Mouse (Mus musculus): ENCODE data around the gene Scn7a. TPM values are rescaled to one million over a fixed set of nuclear protein-coding genes. Genes with fewer than 3 reads are reported as not detected.
A peak's percentile ranks its signal among the peaks of the same experiment; 100 is the strongest.

Gene Scn7a
- total RNA-seq (2021), result under 1 TPM; 0.63 to 0.74 TPM

DNA sequence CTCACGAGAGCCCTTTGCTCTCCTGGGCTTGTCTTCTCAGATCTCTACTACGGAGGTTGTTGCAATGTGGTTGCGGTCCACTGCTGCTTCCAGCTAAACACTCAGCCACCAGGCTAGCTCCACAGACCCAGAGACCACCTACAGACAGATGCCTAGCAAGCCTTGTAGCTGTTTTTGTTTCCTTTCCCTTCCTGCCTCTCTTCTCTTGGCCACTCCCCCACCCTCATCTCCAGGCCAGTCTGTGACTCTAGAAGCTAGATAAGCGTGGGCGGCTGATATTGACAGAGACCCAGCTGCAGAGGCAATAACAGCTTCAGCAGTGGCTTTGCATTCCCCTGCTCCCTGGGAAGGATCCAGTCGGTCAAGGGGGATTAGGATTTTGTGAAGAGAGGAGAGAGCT, at the start of gene Scn7a:
Gene Scn7a, minus strand, starts transcription at position 150 of the 400 bp plus-strand sequence.
- no peak for DNase-seq (ENCODE audit: extremely low spot score in 1 of 2, low spot score in 1 of 2)

DNA sequence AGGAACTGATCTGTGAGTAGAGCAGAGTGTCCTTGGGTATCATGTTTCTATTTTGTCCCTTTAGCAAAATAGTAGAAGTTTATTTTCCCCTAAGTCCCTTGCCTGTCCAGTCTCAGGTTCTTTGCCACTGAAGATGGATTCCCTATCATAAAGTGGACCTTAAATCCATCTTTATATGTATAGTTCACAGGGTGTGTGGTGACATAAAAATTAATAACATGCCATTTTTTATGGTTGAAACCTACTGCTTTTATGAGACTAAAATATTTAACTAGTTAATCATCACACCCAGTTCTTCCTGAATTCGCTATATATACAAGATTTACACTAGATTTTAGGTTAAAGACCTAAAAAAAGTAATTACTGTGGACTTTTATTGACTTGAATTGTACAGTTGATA, 43.0 kb upstream of the Scn7a start:
- DNase-seq (ENCODE audit: extremely low spot score in 1 of 2, low spot score in 1 of 2), result no peak

DNA sequence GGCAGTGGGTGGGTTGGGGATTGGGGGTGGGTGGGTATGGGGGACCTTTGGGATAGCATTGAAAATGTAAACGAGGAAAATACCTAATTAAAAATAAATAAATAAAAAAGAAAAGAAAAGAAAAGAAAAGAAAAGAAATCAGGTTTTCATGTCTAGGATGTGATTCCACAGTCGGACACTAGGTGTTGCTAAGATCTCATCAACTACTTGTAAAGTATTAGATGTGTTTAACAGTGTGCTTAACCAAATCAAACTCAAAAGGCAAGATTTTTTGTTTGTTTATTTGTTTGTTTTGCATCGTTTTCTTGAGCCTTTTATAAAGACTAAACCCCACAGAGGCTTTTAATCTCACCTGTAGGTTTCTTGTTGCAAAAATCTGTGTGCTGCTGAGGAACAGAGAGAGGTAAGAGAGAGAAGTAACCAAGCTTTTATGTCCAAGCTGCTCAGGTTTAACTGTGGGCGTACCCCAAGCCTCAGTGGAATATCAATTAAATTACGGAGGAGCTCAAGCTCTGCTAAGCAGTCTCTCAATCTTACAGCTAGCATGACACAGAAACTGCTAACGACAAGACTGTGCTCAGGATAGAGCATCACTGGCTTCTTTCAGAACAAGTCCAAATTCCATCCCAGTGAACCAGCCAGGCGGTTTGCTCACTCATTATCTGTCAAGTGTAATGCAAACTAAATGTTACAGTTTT, 35.3 kb upstream of the Scn7a start:
- DNase-seq (ENCODE audit: extremely low spot score in 1 of 2, low spot score in 1 of 2), result peak in 1 of 2 experiments; percentile 17

- peak in 1 of 2 experiments; percentile 29 for DNase-seq (ENCODE audit: extremely low spot score in 1 of 2, low spot score in 1 of 2)
These were observed 15.0 kb upstream of the Scn7a start for GRCm38 (mm10) chr2:66799676-66800249.

GRCm38 (mm10) chr2:66797493-66797892, 12.8 kb upstream of the Scn7a start:
- no peak for DNase-seq (ENCODE audit: extremely low spot score in 1 of 2, low spot score in 1 of 2)

GRCm38 (mm10) chr2:66791629-66792028, 6.9 kb upstream of the Scn7a start:
- DNase-seq (ENCODE audit: extremely low spot score in 1 of 2, low spot score in 1 of 2), result no peak

DNA sequence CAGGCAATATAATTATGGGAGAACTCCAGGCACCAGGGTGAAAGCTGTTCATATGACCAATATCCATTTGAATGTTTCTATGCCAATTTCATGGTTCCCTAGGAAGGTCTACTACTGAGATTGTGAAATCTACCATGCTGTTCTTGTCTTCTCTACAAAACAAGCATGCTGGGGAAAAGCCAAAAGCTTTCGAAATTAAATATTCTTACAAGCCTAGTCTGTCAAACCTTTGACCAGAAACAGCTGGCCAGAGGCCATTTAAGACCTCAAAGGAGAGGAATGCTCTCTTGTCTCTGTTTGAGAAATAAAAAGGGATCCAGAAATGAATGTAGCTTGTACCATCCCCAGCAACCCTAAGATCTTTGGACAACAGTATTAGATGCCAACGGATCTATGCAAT, 3.8 kb downstream of the Scn7a start:
- DNase-seq (ENCODE audit: extremely low spot score in 1 of 2, low spot score in 1 of 2), result no peak

GRCm38 (mm10) chr2:66767980-66768379, 16.7 kb downstream of the Scn7a start:
- DNase-seq (ENCODE audit: extremely low spot score in 1 of 2, low spot score in 1 of 2), result no peak

- no peak for DNase-seq (ENCODE audit: extremely low spot score in 1 of 2, low spot score in 1 of 2)
These were observed 19.5 kb downstream of the Scn7a start for GRCm38 (mm10) chr2:66765170-66765569.

DNA sequence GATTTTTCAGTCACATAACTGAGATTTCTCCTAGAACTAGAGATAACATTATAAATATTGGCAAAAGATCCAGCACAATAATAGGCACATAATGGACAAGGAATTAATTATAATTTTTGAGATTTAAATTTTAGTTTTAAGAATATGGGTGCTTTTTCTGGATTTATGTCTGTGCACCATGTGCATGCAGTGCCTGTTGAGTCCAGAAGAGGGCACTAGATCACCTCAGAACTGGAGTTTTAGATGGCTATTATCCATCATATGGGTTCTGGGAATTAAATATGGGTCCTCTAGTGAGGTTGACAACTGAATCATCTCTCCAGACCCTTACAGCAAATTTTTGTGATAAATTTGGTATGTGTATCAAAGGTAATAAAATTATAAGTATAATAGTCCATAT, 21.8 kb downstream of the Scn7a start:
- DNase-seq (ENCODE audit: extremely low spot score in 1 of 2, low spot score in 1 of 2), result no peak

DNA sequence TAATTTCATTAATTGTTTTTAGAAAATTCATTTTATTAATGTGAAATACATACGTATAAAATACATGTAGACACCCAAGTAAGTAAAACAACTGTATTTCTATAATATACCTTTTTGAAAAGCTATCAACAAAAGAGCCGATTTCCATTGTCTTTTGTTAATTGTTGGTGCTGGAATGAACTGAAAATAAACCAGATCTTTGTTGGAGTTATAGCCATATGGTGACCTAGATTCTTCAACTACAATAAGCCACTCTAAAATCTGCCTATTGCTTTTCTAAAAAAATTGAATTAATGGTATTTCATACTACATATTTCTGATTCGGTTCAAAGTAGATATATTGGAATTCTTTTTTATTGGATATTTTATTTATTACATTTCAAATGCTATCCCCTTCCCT, 56.7 kb downstream of the Scn7a start:
- DNase-seq (ENCODE audit: extremely low spot score in 1 of 2, low spot score in 1 of 2), result no peak

DNA sequence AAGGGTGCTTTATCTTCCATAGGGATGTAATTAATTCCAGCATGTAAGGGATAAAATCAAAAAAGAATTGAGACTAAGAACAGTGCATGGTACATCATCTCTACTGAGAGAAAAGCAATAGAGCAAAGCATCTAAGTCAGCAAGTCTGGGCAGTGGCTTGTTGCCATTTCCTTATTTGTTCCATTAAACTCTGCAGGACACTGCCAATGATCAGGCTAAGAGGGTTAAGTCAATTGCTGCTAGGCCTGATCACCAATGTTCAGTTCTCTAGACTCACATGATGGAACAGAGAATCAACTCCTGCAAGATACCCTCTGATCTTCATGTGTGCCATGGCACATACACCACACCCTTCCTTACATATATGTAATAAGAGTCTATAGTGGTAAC, 57.1 kb downstream of the Scn7a start:
- DNase-seq (ENCODE audit: extremely low spot score in 1 of 2, low spot score in 1 of 2), result no peak

- DNase-seq (ENCODE audit: extremely low spot score in 1 of 2, low spot score in 1 of 2), result no peak
These were observed 57.7 kb downstream of the Scn7a start for GRCm38 (mm10) chr2:66726878-66727584.

DNA sequence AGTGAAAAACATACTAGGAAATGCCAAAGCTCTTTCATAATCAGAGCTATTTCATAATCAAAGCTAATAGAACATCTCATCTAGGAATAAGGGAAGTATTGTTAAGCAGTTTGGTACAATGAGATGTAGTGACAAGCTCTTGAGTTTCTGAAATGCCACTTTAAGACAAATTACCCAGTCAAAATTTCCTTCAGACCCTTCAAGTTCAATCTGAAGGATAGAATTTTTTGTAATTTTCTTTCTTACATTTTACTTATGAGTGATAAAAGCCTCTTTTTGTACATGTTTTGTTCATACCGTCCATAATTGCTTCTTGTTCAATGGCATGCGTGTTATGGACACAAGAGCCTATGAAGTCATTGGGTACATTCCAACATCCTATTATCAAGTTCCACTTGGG, 72.6 kb downstream of the Scn7a start:
- DNase-seq (ENCODE audit: extremely low spot score in 1 of 2, low spot score in 1 of 2), result no peak

GRCm38 (mm10) chr2:66692300-66692699, 92.4 kb downstream of the Scn7a start:
- DNase-seq (ENCODE audit: extremely low spot score in 1 of 2, low spot score in 1 of 2), result no peak

- DNase-seq (ENCODE audit: extremely low spot score in 1 of 2, low spot score in 1 of 2), result no peak
These were observed 122.7 kb downstream of the Scn7a start for GRCm38 (mm10) chr2:66661988-66662387.

DNA sequence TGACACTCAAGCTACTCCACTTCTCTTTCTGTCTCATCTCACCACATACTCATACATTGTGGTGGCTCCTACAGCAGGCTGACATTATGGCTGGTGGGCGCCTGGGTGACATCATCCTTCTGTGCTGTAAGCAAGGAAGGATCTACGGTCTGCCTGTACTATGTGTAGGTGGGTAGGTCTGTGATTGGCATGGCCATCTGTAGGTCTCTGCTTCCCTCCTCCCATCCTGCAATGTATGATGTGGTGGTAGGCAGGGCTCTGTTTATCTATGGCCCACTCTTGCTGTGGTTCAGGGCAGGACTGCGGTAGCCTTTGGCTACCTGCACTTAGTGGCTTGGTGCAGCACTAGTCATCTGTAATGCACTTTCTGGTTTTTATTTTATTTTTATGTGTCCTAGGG, 128.3 kb downstream of the Scn7a start:
- DNase-seq (ENCODE audit: extremely low spot score in 1 of 2, low spot score in 1 of 2), result no peak

DNA sequence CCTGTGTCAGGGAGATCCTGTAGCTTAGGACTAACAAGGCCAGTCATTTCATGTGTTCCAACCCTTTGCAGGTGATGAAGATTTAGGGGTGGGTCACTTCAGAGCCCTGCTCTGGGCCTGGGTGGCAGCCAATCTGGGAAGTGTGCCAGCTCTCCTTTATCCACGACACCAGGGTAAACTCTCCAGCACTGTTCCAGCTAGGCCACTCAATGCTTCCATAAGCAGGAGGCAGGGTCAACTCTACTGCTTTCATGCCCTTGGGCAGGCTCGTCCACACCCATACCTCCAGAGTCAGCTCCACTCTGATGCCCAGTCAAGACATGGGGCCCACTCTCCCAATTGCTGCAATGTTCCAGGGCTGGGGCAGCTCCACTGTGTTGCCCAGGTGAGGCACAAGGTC, 129.3 kb downstream of the Scn7a start:
- DNase-seq (ENCODE audit: extremely low spot score in 1 of 2, low spot score in 1 of 2), result no peak

- no peak for DNase-seq (ENCODE audit: extremely low spot score in 1 of 2, low spot score in 1 of 2)
These were observed 140.3 kb downstream of the Scn7a start for GRCm38 (mm10) chr2:66644384-66644783.

DNA sequence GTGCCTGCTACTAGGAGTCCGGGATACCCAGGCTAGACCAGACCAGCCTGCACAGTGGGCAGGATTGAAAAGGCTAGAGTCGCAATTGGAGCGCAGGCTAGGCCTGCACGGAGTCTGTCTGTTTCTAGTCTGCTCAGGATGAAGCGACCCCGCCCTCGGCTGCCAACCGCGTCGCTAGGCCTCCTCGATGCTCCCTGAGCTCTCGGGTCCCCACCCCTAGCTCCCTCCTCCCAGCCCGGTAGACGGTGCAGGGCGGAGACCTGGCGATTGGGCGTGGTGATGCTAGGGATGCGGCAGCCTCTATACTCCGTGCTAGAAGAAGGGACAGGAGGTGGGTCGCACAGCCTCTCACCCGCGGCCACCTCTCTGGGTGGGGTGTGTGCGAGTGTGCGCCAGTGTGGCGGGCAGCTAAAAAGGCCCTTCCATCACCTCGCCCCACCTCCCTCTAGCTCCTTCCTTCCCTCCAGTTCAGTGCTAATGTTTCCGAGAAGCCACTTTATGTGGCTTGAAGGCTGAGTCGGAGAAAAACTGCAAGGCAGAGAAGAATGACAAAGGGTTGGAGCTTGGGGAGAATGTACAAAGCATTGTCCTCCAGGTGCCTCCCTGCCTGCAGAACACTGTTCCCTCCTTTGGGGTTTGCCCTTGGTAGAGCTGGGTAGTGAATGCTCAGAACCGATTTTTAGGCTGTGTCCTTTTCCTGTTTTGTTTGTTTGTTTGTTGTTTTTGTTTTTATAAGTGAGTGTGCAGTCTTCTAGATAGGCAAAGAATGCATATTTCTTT, 149.9 kb downstream of the Scn7a start, which contains the start of gene Scn9a:
Gene Scn9a, minus strand, starts transcription at position 383 of the 780 bp plus-strand sequence.
- DNase-seq (ENCODE audit: extremely low spot score in 1 of 2, low spot score in 1 of 2), result peak; percentile 13 to 15

DNA sequence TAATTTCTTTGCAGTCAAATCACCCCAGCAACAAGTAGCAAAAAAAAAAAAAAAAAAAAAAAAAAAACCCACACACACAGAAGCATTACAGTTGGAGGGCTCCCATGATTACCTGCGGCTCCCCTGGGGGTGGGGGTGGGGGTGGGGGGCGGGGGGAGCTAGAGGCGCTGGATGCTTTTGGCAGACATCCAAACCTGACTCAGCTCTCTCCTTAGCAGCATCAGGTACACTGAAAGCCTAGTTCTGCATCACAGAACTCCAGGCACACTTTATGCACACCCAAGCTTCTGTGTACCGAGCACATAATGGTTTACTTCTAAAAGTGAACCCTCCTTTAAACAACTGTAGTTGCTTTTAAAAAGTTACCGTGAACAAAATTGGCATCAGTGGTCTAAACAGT, 152.0 kb downstream of the Scn7a start:
- no peak for DNase-seq (ENCODE audit: extremely low spot score in 1 of 2, low spot score in 1 of 2)
